Mouse (Mus musculus) kidney, postnatal 14 days (tissue): ENCODE measurements at regions not wholly inside any gene's neighbourhood (a gene's known extent, or its start where the extent isn't known, plus 50 kb on each side); places are given as distances from the start of the nearest gene placed in this dataset.

ENCODE experiments used
- DNase-seq: peaks from one replicate; pipeline ENCODE4 v3.0.0; 2022; ENCODE audit warnings: mixed read lengths

GRCm38 (mm10) chr3:17795271-17796260, 152.6 kb upstream of the Cypt12 start:
- DNase-seq, result no peak

- no peak for DNase-seq
Measured at GRCm38 (mm10) chr3:17796766-17797165, 151.4 kb upstream of the Cypt12 start.

- peak; percentile 12 for DNase-seq
Measured at GRCm38 (mm10) chr3:17798399-17798798, 149.8 kb upstream of the Cypt12 start.

- no peak for DNase-seq
Measured at GRCm38 (mm10) chr3:17799120-17799519, 149.1 kb upstream of the Cypt12 start.

GRCm38 (mm10) chr3:17800810-17801209, 147.4 kb upstream of the Cypt12 start:
- DNase-seq, result no peak

- no peak for DNase-seq
Measured at GRCm38 (mm10) chr3:17801479-17801878, 146.7 kb upstream of the Cypt12 start.

GRCm38 (mm10) chr3:17805185-17805584, 143.0 kb upstream of the Cypt12 start:
- DNase-seq, result no peak

GRCm38 (mm10) chr3:17811290-17811689, 136.9 kb upstream of the Cypt12 start:
- DNase-seq, result no peak

- no peak for DNase-seq
Measured at GRCm38 (mm10) chr3:17824201-17824600, 124.0 kb upstream of the Cypt12 start.

- peak; percentile 10 for DNase-seq
Measured at GRCm38 (mm10) chr3:17824662-17825061, 123.5 kb upstream of the Cypt12 start.

- DNase-seq, result no peak
Measured at GRCm38 (mm10) chr3:17825254-17825890, 122.8 kb upstream of the Cypt12 start.

- peak; percentile 53 for DNase-seq
Measured at GRCm38 (mm10) chr3:17834706-17835105, 113.5 kb upstream of the Cypt12 start.

GRCm38 (mm10) chr3:17847609-17848008, 100.6 kb upstream of the Cypt12 start:
- DNase-seq, result no peak

- peak; percentile 11 for DNase-seq
Measured at GRCm38 (mm10) chr3:17848181-17848580, 100.0 kb upstream of the Cypt12 start.

- no peak for DNase-seq
Measured at GRCm38 (mm10) chr3:17862367-17862766, 85.8 kb upstream of the Cypt12 start.

- no peak for DNase-seq
Measured at GRCm38 (mm10) chr3:17865112-17865511, 83.1 kb upstream of the Cypt12 start.

- DNase-seq, result peak; percentile 5
Measured at GRCm38 (mm10) chr3:17870895-17871482, 77.2 kb upstream of the Cypt12 start.

- DNase-seq, result no peak
Measured at GRCm38 (mm10) chr3:17895869-17896268, 52.3 kb upstream of the Cypt12 start.

GRCm38 (mm10) chr3:17896756-17897155, 51.5 kb upstream of the Cypt12 start:
- DNase-seq, result no peak
